Mouse (Mus musculus): ENCODE measurements at regions not wholly inside any gene's neighbourhood (a gene's known extent, or its start where the extent isn't known, plus 50 kb on each side); places are given as distances from the start of the nearest gene placed in this dataset.

DNA sequence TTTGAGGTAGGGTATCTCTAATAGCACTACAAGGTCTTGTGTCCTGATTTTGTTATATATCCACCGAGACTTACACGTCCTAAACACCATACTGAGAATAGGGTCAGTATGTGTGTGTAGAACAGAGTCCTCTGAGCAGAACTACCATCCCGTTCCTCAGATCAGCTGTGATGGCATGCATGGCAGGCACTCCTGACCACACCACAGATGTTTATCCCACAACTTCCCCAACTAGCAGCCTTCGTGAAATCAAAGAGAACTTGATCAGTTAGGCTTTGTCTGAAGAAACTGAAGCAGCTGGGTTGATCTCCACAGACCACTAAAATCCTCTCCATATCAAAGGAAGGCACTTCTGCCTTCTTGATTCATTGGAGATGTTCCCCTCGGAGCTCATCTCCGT is 68.3 kb upstream of the Pitrm1 start:
- TF ChIP-seq POLR2A (IDR thresholded peaks at IDR 0.05; ENCODE audit: low read depth, low read length) (no peak), CTCF (IDR thresholded peaks at IDR 0.05; ENCODE audit: extremely low read depth, insufficient read length, insufficient replicate concordance, low read depth, low read length) (no peak)

GRCm38 (mm10) chr13:6484418-6484817 is 63.5 kb upstream of the Pitrm1 start:
- no peak overlapping the region for H3K27ac ChIP-seq (ENCODE audit: insufficient read depth, low read depth, low read length)
- H3K36me3 ChIP-seq (ENCODE audit: control insufficient read depth, insufficient read depth, low read length): no peaks in the 10 kb centered on the region
- H3K4me3 ChIP-seq (ENCODE audit: low read depth, low read length): no peak overlapping the region
- no peaks in the 10 kb centered on the region for H3K4me1 ChIP-seq (ENCODE audit: control insufficient read depth, insufficient read depth, insufficient read length, low read length)
- H3K27me3 ChIP-seq (ENCODE audit: control insufficient read depth, insufficient read depth, low read length): no peaks in the 10 kb centered on the region
- no peak for TF ChIP-seq CTCF (IDR thresholded peaks at IDR 0.05; ENCODE audit: extremely low read depth, insufficient read length, insufficient replicate concordance, low read depth, low read length)
- no peak for TF ChIP-seq POLR2A (IDR thresholded peaks at IDR 0.05; ENCODE audit: low read depth, low read length)

More for the DNA sequence above, 68.3 kb upstream of the Pitrm1 start:
- H3K4me3 ChIP-seq (ENCODE audit: low read depth, low read length): no peak overlapping the region
- H3K36me3 ChIP-seq (ENCODE audit: control insufficient read depth, insufficient read depth, low read length): no peaks in the 10 kb centered on the region
- WGBS: 63% methylated on average over 6 of the region's 6 CpGs
- H3K4me1 ChIP-seq (ENCODE audit: control insufficient read depth, insufficient read depth, insufficient read length, low read length): no peaks in the 10 kb centered on the region
- no peak overlapping the region for H3K27ac ChIP-seq (ENCODE audit: insufficient read depth, low read depth, low read length)
- H3K27me3 ChIP-seq (ENCODE audit: control insufficient read depth, insufficient read depth, low read length): no peaks in the 10 kb centered on the region

GRCm38 (mm10) chr13:6487837-6488236 is 60.1 kb upstream of the Pitrm1 start:
- no peaks in the 10 kb centered on the region for H3K36me3 ChIP-seq (ENCODE audit: control insufficient read depth, insufficient read depth, low read length)
- no peaks in the 10 kb centered on the region for H3K4me1 ChIP-seq (ENCODE audit: control insufficient read depth, insufficient read depth, insufficient read length, low read length)
- no peak overlapping the region for H3K27ac ChIP-seq (ENCODE audit: insufficient read depth, low read depth, low read length)
- TF ChIP-seq CTCF (IDR thresholded peaks at IDR 0.05; ENCODE audit: extremely low read depth, insufficient read length, insufficient replicate concordance, low read depth, low read length) (no peak), POLR2A (IDR thresholded peaks at IDR 0.05; ENCODE audit: low read depth, low read length) (no peak)
- H3K27me3 ChIP-seq (ENCODE audit: control insufficient read depth, insufficient read depth, low read length): no peaks in the 10 kb centered on the region
- whole genome bisulfite sequencing: 63% methylated on average over 3 of the region's 3 CpGs
- no peak overlapping the region for H3K4me3 ChIP-seq (ENCODE audit: low read depth, low read length)

DNA sequence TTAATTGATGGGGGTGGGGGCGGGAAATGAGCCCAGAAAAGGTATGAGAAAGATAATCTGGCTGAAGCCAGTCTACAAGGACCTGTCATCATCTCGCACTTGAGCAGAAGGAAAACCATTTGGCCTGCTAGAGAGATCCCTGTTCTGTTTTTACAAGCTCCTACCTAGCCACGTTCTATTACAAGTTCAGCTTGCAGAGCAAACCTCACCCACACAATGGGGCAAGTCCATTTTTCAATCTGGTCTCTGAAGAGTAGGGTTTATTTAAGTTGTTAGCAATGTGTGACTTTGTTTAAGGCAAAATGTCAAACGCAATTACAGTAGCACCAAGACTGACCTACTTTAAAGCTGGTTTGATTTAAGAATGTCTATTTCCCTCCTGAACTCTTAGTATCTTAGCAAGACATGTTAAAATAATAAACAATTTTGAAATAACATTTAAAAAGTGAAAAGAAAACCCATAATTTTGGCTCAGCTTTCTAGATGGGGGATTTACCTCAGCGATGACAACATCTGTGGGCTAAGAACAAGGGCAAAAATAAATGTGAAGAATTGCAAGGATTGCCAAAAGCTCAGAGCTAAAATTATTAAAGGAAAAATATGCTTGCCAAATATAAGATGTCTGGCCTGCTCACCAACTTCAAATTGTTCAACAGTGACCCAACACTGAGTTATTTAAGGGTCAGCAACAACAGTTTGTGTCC is 54.9 kb upstream of the Pitrm1 start:
- H3K4me3 ChIP-seq (ENCODE audit: low read depth, low read length): no peak overlapping the region
- no peak overlapping the region for H3K27ac ChIP-seq (ENCODE audit: insufficient read depth, low read depth, low read length)
- 69% methylated on average over 5 of the region's 5 CpGs for WGBS
- no peaks in the 10 kb centered on the region for H3K36me3 ChIP-seq (ENCODE audit: control insufficient read depth, insufficient read depth, low read length)
- H3K27me3 ChIP-seq (ENCODE audit: control insufficient read depth, insufficient read depth, low read length): no peaks in the 10 kb centered on the region; the same call in 1 of the 2 replicates
- TF ChIP-seq POLR2A (IDR thresholded peaks at IDR 0.05; ENCODE audit: low read depth, low read length) (no peak), CTCF (IDR thresholded peaks at IDR 0.05; ENCODE audit: extremely low read depth, insufficient read length, insufficient replicate concordance, low read depth, low read length) (no peak)
- H3K4me1 ChIP-seq (ENCODE audit: control insufficient read depth, insufficient read depth, insufficient read length, low read length): no peaks in the 10 kb centered on the region
